Mouse (Mus musculus) liver, postnatal 0 days (tissue): ENCODE data around the gene Nat8f5. TPM values are rescaled to one million over a fixed set of nuclear protein-coding genes. Genes with fewer than 3 reads are reported as not detected.
"Not testable (repeated sequence)": the region's sequence is repeated elsewhere in the genome, so short reads cannot be mapped to it uniquely, and the experiment has no call there.

Experiments used
- ATAC-seq: fragments of 200-750 bp; cut with Nextera tagmentation; 2 replicates; pipeline ENCODE4 v1.8.0; 2017; ENCODE audit warnings: mild to moderate bottlenecking, moderate library complexity
- DNase-seq: peaks from one replicate; pipeline ENCODE4 v3.0.0-alpha.2; 2016
- H3K27ac ChIP-seq: fragments of 300-500 bp; sonication (generic); 2 replicates; pipeline ENCODE4 v1.5.1; 2014; ENCODE audit warnings: antibody characterized with exemption, moderate library complexity, mild to moderate bottlenecking, low read depth
- H3K27me3 ChIP-seq: fragments of 300-500 bp; sonication (generic); 2 replicates; pipeline ENCODE4 v1.6.1; 2014; ENCODE audit warnings: low read length, control low read depth, mixed read lengths; ENCODE audit not compliant: insufficient read depth
- H3K36me3 ChIP-seq: fragments of 300-500 bp; sonication (generic); replicated peaks from 2 replicates; pipeline ENCODE4 v1.6.1; 2014; ENCODE audit warnings: mild to moderate bottlenecking, control low read depth, low read length, moderate library complexity, mixed read lengths; ENCODE audit not compliant: insufficient read depth
- H3K4me1 ChIP-seq: fragments of 300-500 bp; sonication (generic); 2 replicates; pipeline ENCODE4 v1.6.1; 2014; ENCODE audit warnings: antibody characterized with exemption, mild to moderate bottlenecking, control low read depth; ENCODE audit not compliant: insufficient read depth
- H3K4me2 ChIP-seq: fragments of 300-500 bp; sonication (generic); 2 replicates; pipeline ENCODE4 v1.6.1; 2014; ENCODE audit warnings: low read depth, mild to moderate bottlenecking, low read length, moderate library complexity, mixed read lengths
- H3K4me3 ChIP-seq: fragments of 300-500 bp; sonication (generic); 2 replicates; pipeline ENCODE4 v1.5.1; 2014; ENCODE audit warnings: low read depth, low read length
- H3K9ac ChIP-seq: fragments of 300-500 bp; sonication (generic); replicated peaks from 2 replicates; pipeline ENCODE4 v1.6.1; 2014; ENCODE audit warnings: mild to moderate bottlenecking, moderate library complexity
- H3K9me3 ChIP-seq: fragments of 300-500 bp; sonication (generic); 2 replicates; pipeline ENCODE4 v1.6.1; 2016; ENCODE audit warnings: mild to moderate bottlenecking, control low read depth, low read length, mixed read lengths
- CTCF ChIP-seq: sonication (generic); IDR thresholded peaks from 2 replicates; pipeline ENCODE4 v1.5.1; 2016; ENCODE audit warnings: antibody characterized with exemption, low read depth
- EP300 ChIP-seq: IDR thresholded peaks from 2 replicates; pipeline ENCODE4 v1.6.1; 2016; ENCODE audit warnings: antibody characterized with exemption, low read depth, mild to moderate bottlenecking
- WGBS: fragments of 180-500 bp; shearing (Covaris S2); extraction: QIAGEN DNeasy Blood & Tissue Kit; methylation state at CpG from one replicate; pipeline ENCODE4 v1.1.7; 2014; ENCODE audit not compliant: insufficient replicate concordance; 5-methylcytosine and 5-hydroxymethylcytosine counted together
- polyA plus RNA-seq: library from polyadenylated mRNA; unstranded; fragments of >200 nt; fragmentation: Nextera tagmentation; extraction: Ambion mirVana; gene quantifications from 2 replicates; pipeline ENCODE4 v1.2.1, GENCODE M21; 2015

Nat8f5 gene
- polyA plus RNA-seq, 1 experiment from 2014 or later, result not detected

GRCm38 (mm10) chr6:85829462-85829861, 8.7 kb upstream of the Nat8f5 start:
- Histone ChIP-seq H3K4me1 (no peaks in the 10 kb centered on the region), H3K9me3 (no peaks in the 10 kb centered on the region), H3K36me3 (no peaks in the 10 kb centered on the region), H3K27ac (no peak overlapping the region), H3K9ac (no peak overlapping the region), H3K27me3 (no peaks in the 10 kb centered on the region), H3K4me2 (no peak overlapping the region), H3K4me3 (no peak overlapping the region)
- ATAC-seq (no peak), DNase-seq (no peak)
- 52% methylated on average over 1 of the region's 1 CpGs for WGBS
- TF ChIP-seq CTCF (no peak), EP300 (no peak)

GRCm38 (mm10) chr6:85825886-85826285, 5.1 kb upstream of the Nat8f5 start:
- H3K4me3 ChIP-seq, result no peak overlapping the region
- no peak overlapping the region for H3K27ac ChIP-seq
- no peaks in the 10 kb centered on the region for H3K36me3 ChIP-seq
- H3K4me1 ChIP-seq, result no peaks in the 10 kb centered on the region
- no peak for DNase-seq
- no peak overlapping the region for H3K9ac ChIP-seq
- no peak for ATAC-seq
- TF ChIP-seq CTCF, result no peak
- TF ChIP-seq EP300, result no peak
- no peaks in the 10 kb centered on the region for H3K9me3 ChIP-seq
- no peaks in the 10 kb centered on the region for H3K27me3 ChIP-seq
- no peak overlapping the region for H3K4me2 ChIP-seq
- 64% methylated on average over 2 of the region's 2 CpGs for WGBS

GRCm38 (mm10) chr6:85823382-85824090, 2.8 kb upstream of the Nat8f5 start:
- H3K4me1 ChIP-seq, result no peaks in the 10 kb centered on the region
- WGBS, result 80% methylated on average over 1 of the region's 1 CpGs
- ATAC-seq (no peak), DNase-seq (no peak)
- H3K4me3 ChIP-seq, result no peak overlapping the region
- H3K9ac ChIP-seq, result no peak overlapping the region
- H3K4me2 ChIP-seq, result no peak overlapping the region
- H3K9me3 ChIP-seq, result no peaks in the 10 kb centered on the region
- no peaks in the 10 kb centered on the region for H3K36me3 ChIP-seq
- H3K27me3 ChIP-seq, result no peaks in the 10 kb centered on the region
- H3K27ac ChIP-seq, result no peak overlapping the region
- no peak for TF ChIP-seq EP300
- no peak for TF ChIP-seq CTCF

- H3K36me3 ChIP-seq, result no peaks in the 10 kb centered on the region
- H3K27ac ChIP-seq, result no peak overlapping the region
- 72% methylated on average over 4 of the region's 4 CpGs for WGBS
- H3K9me3 ChIP-seq, result no peaks in the 10 kb centered on the region
- no peak overlapping the region for H3K9ac ChIP-seq
- no peak overlapping the region for H3K4me3 ChIP-seq
- DNase-seq (no peak), ATAC-seq (no peak)
- H3K4me2 ChIP-seq, result no peak overlapping the region
- no peaks in the 10 kb centered on the region for H3K4me1 ChIP-seq
- no peaks in the 10 kb centered on the region for H3K27me3 ChIP-seq
- TF ChIP-seq EP300 (no peak), CTCF (no peak)
These were observed 1.5 kb upstream of the Nat8f5 start for GRCm38 (mm10) chr6:85822286-85822685.

- H3K27ac ChIP-seq, result no peak overlapping the region
- H3K9ac ChIP-seq, result no peak overlapping the region
- no peaks in the 10 kb centered on the region for H3K36me3 ChIP-seq
- no peaks in the 10 kb centered on the region for H3K27me3 ChIP-seq
- no peak for DNase-seq
- TF ChIP-seq EP300 (no peak), CTCF (no peak)
- no peak for ATAC-seq
- no peak overlapping the region for H3K4me2 ChIP-seq
- H3K4me3 ChIP-seq, result no peak overlapping the region
- no peaks in the 10 kb centered on the region for H3K9me3 ChIP-seq
- 59% methylated on average over 1 of the region's 1 CpGs for WGBS
- no peaks in the 10 kb centered on the region for H3K4me1 ChIP-seq
These were observed 2.4 kb downstream of the Nat8f5 start for GRCm38 (mm10) chr6:85818338-85818737.

GRCm38 (mm10) chr6:85813339-85813738, 7.4 kb downstream of the Nat8f5 start:
- no peaks in the 10 kb centered on the region for H3K9me3 ChIP-seq
- no peak overlapping the region for H3K9ac ChIP-seq
- no peak overlapping the region for H3K4me2 ChIP-seq
- H3K4me3 ChIP-seq, result no peak overlapping the region
- DNase-seq (no peak), ATAC-seq (no peak)
- no peaks in the 10 kb centered on the region for H3K36me3 ChIP-seq
- WGBS, result 76% methylated on average over 2 of the region's 2 CpGs
- H3K4me1 ChIP-seq, result no peaks in the 10 kb centered on the region
- no peaks in the 10 kb centered on the region for H3K27me3 ChIP-seq
- no peak for TF ChIP-seq CTCF
- TF ChIP-seq EP300, result no peak
- H3K27ac ChIP-seq, result no peak overlapping the region

GRCm38 (mm10) chr6:85810942-85811537, 9.7 kb downstream of the Nat8f5 start:
- not testable (repeated sequence) for H3K36me3 ChIP-seq, H3K9me3 ChIP-seq, ATAC-seq, H3K9ac ChIP-seq, H3K27me3 ChIP-seq, H3K4me3 ChIP-seq, H3K4me1 ChIP-seq, DNase-seq, H3K4me2 ChIP-seq, H3K27ac ChIP-seq
- WGBS, result 53% methylated on average over 3 of the region's 3 CpGs

- not testable (repeated sequence) for ATAC-seq, H3K36me3 ChIP-seq, H3K27me3 ChIP-seq, DNase-seq, H3K9me3 ChIP-seq, H3K9ac ChIP-seq, H3K27ac ChIP-seq, H3K4me1 ChIP-seq, H3K4me2 ChIP-seq, H3K4me3 ChIP-seq
- WGBS, result 72% methylated on average over 2 of the region's 3 CpGs
These were observed 10.3 kb downstream of the Nat8f5 start for GRCm38 (mm10) chr6:85810514-85810913.

- H3K4me3 ChIP-seq, DNase-seq, H3K36me3 ChIP-seq, H3K9me3 ChIP-seq, H3K27me3 ChIP-seq, ATAC-seq, H3K27ac ChIP-seq, H3K4me1 ChIP-seq, H3K9ac ChIP-seq, H3K4me2 ChIP-seq: not testable (repeated sequence)
- WGBS, result 66% methylated on average over 2 of the region's 3 CpGs
These were observed 11.0 kb downstream of the Nat8f5 start for GRCm38 (mm10) chr6:85809784-85810183.
